Mouse (Mus musculus): Measurements from ENCODE around the gene Sdf4. TPM values are rescaled to one million over a fixed set of nuclear protein-coding genes. Genes with fewer than 3 reads are reported as not detected.
A peak's percentile ranks its signal among the peaks of the same experiment; 100 is the strongest.

Sdf4 gene
- total RNA-seq (2022), result 100 to 1,000 TPM; 290 to 326 (median 308) TPM

GRCm38 (mm10) chr4:155992241-155992905, at the start of gene Sdf4, which contains the start of gene B3galt6:
TSS of gene Sdf4 (plus strand) at chr4:155992872.
TSS of gene B3galt6 (minus strand) at chr4:155992649.
- DNase-seq, result peak; percentile 75

GRCm38 (mm10) chr4:155943049-155943452, 49.6 kb upstream of the Sdf4 start:
- DNase-seq, result no peak

GRCm38 (mm10) chr4:155943534-155944249, 49.0 kb upstream of the Sdf4 start, which contains the start of gene Ube2j2:
TSS of gene Ube2j2 (plus strand) at chr4:155943831.
- DNase-seq, result peak; percentile 95

GRCm38 (mm10) chr4:155944271-155944670, 48.4 kb upstream of the Sdf4 start:
- no peak for DNase-seq

- no peak for DNase-seq
Observed at GRCm38 (mm10) chr4:155947094-155947493, 45.6 kb upstream of the Sdf4 start.

- no peak for DNase-seq
Observed at GRCm38 (mm10) chr4:155955491-155955890, 37.2 kb upstream of the Sdf4 start.

- peak; percentile 56 for DNase-seq
Observed at GRCm38 (mm10) chr4:155959275-155959674, 33.4 kb upstream of the Sdf4 start.

GRCm38 (mm10) chr4:155962167-155962971, 30.3 kb upstream of the Sdf4 start, which contains the start of gene C1qtnf12:
TSS of gene C1qtnf12 (plus strand) at chr4:155962318.
- peak; percentile 41 for DNase-seq

GRCm38 (mm10) chr4:155963106-155963505, 29.6 kb upstream of the Sdf4 start:
- no peak for DNase-seq

GRCm38 (mm10) chr4:155964396-155964795, 28.3 kb upstream of the Sdf4 start:
- DNase-seq, result no peak

- DNase-seq, result no peak
Observed at GRCm38 (mm10) chr4:155969043-155969653, 23.5 kb upstream of the Sdf4 start.

- no peak for DNase-seq
Observed at GRCm38 (mm10) chr4:155970286-155970685, 22.4 kb upstream of the Sdf4 start.

- DNase-seq, result no peak
Observed at GRCm38 (mm10) chr4:155972651-155973050, 20.0 kb upstream of the Sdf4 start.

GRCm38 (mm10) chr4:155973239-155973638, 19.4 kb upstream of the Sdf4 start:
- no peak for DNase-seq

GRCm38 (mm10) chr4:155981436-155982082, 11.1 kb upstream of the Sdf4 start:
- no peak for DNase-seq

- DNase-seq, result no peak
Observed at GRCm38 (mm10) chr4:155983788-155984187, 8.9 kb upstream of the Sdf4 start.

GRCm38 (mm10) chr4:155991211-155991907, 1.3 kb upstream of the Sdf4 start:
- no peak for DNase-seq

- DNase-seq, result peak; percentile 58
Observed at GRCm38 (mm10) chr4:155991908-155992230, 803 bp upstream of the Sdf4 start.

GRCm38 (mm10) chr4:155992906-155993547, 355 bp downstream of the Sdf4 start:
- DNase-seq, result peak; percentile 94

- DNase-seq, result no peak
Observed at GRCm38 (mm10) chr4:155993606-155994005, 934 bp downstream of the Sdf4 start.

GRCm38 (mm10) chr4:156004109-156004508, 11.4 kb downstream of the Sdf4 start:
- no peak for DNase-seq

All from adrenal gland, adult 8-10 months (tissue).